Mouse (Mus musculus): ENCODE measurements around the gene Zfp982. TPM values are rescaled to one million over a fixed set of nuclear protein-coding genes. Genes with fewer than 3 reads are reported as not detected.
"Not testable (repeated sequence)": the region's sequence is repeated elsewhere in the genome, so short reads cannot be mapped to it uniquely, and the experiment has no call there.

The Zfp982 gene
- polyA plus RNA-seq, 1 experiment from 2014 or later: 11.7 TPM

GRCm38 (mm10) chr4:147520100-147520499 is 27.9 kb downstream of the Zfp982 start:
- H3K4me1 ChIP-seq (replicated peaks): no peaks in the 10 kb centered on the region
- peaks cover 5% of the 10 kb centered on the region; the same call in 1 of the 2 replicates for H3K36me3 ChIP-seq
- H3K27me3 ChIP-seq (replicated peaks): no peaks in the 10 kb centered on the region
- H3K27ac ChIP-seq (ENCODE audit: poor library complexity, severe bottlenecking): no peak overlapping the region
- H3K9ac ChIP-seq: no peak overlapping the region
- H3K9me3 ChIP-seq (replicated peaks): peaks cover 44% of the 10 kb centered on the region
- ATAC-seq (ENCODE audit: insufficient number of reproducible peaks, low FRiP score): peak; percentile 13; the same call in 1 of the 2 replicates
- no peak overlapping the region for H3K4me3 ChIP-seq
- no peak overlapping the region for H3K4me2 ChIP-seq

- Histone ChIP-seq H3K27ac (ENCODE audit: poor library complexity, severe bottlenecking) (no peak overlapping the region), H3K36me3 (0 out of 2 replicates have a peak, but pooled peaks cover 2% of the 10 kb centered on the region), H3K9me3 (replicated peaks) (peaks cover 43% of the 10 kb centered on the region), H3K27me3 (replicated peaks) (no peaks in the 10 kb centered on the region), H3K4me3 (no peak overlapping the region), H3K4me1 (replicated peaks) (no peaks in the 10 kb centered on the region), H3K4me2 (no peak overlapping the region), H3K9ac (no peak overlapping the region)
- ATAC-seq (ENCODE audit: insufficient number of reproducible peaks, low FRiP score): no peak
- WGBS: 78% methylated on average over 1 of the region's 1 CpGs
Measured at GRCm38 (mm10) chr4:147525125-147525524, 32.9 kb downstream of the Zfp982 start.

- Histone ChIP-seq H3K4me2 (no peak overlapping the region), H3K27me3 (replicated peaks) (no peaks in the 10 kb centered on the region), H3K9me3 (replicated peaks) (peaks cover 32% of the 10 kb centered on the region), H3K36me3 (peaks cover 9% of the 10 kb centered on the region; the same call in 1 of the 2 replicates), H3K4me3 (no peak overlapping the region), H3K9ac (no peak overlapping the region), H3K4me1 (replicated peaks) (no peaks in the 10 kb centered on the region), H3K27ac (ENCODE audit: poor library complexity, severe bottlenecking) (no peak overlapping the region)
- 72% methylated on average over 1 of the region's 1 CpGs for WGBS
- ATAC-seq (ENCODE audit: insufficient number of reproducible peaks, low FRiP score): no peak
Measured at GRCm38 (mm10) chr4:147530366-147530765, 38.1 kb downstream of the Zfp982 start.

GRCm38 (mm10) chr4:147535916-147536315 is 43.7 kb downstream of the Zfp982 start:
- not testable (repeated sequence) for H3K4me2 ChIP-seq; ATAC-seq (ENCODE audit: insufficient number of reproducible peaks, low FRiP score); H3K4me1 ChIP-seq (replicated peaks); H3K27ac ChIP-seq (ENCODE audit: poor library complexity, severe bottlenecking); H3K27me3 ChIP-seq (replicated peaks); H3K36me3 ChIP-seq; H3K9ac ChIP-seq; H3K4me3 ChIP-seq
- peaks cover 43% of the 10 kb centered on the region for H3K9me3 ChIP-seq (replicated peaks)

- WGBS: 75% methylated on average over 2 of the region's 2 CpGs
- H3K9me3 ChIP-seq (replicated peaks): peaks cover 37% of the 10 kb centered on the region
- H3K4me2 ChIP-seq: no peak overlapping the region
- no peak overlapping the region for H3K27ac ChIP-seq (ENCODE audit: poor library complexity, severe bottlenecking)
- no peak overlapping the region for H3K4me3 ChIP-seq
- no peaks in the 10 kb centered on the region for H3K4me1 ChIP-seq (replicated peaks)
- ATAC-seq (ENCODE audit: insufficient number of reproducible peaks, low FRiP score): no peak
- no peak overlapping the region for H3K9ac ChIP-seq
- no peaks in the 10 kb centered on the region for H3K27me3 ChIP-seq (replicated peaks)
- H3K36me3 ChIP-seq: no peaks in the 10 kb centered on the region
Measured at GRCm38 (mm10) chr4:147537702-147538101, 45.5 kb downstream of the Zfp982 start.

GRCm38 (mm10) chr4:147539918-147540317 is 47.7 kb downstream of the Zfp982 start, which contains the start of gene Gm16503:
TSS of gene Gm16503 (plus strand) at chr4:147540218.
- not testable (repeated sequence) for H3K9ac ChIP-seq; ATAC-seq (ENCODE audit: insufficient number of reproducible peaks, low FRiP score); H3K36me3 ChIP-seq; H3K27ac ChIP-seq (ENCODE audit: poor library complexity, severe bottlenecking); H3K4me2 ChIP-seq; H3K4me3 ChIP-seq; H3K4me1 ChIP-seq (replicated peaks); H3K27me3 ChIP-seq (replicated peaks)
- WGBS: 82% methylated on average over 3 of the region's 3 CpGs
- peaks cover 40% of the 10 kb centered on the region for H3K9me3 ChIP-seq (replicated peaks)

GRCm38 (mm10) chr4:147541105-147541504 is 48.9 kb downstream of the Zfp982 start:
- no peak for ATAC-seq (ENCODE audit: insufficient number of reproducible peaks, low FRiP score)
- H3K4me2 ChIP-seq: no peak overlapping the region
- H3K27ac ChIP-seq (ENCODE audit: poor library complexity, severe bottlenecking): no peak overlapping the region
- H3K4me3 ChIP-seq: no peak overlapping the region
- H3K4me1 ChIP-seq (replicated peaks): no peaks in the 10 kb centered on the region
- no peaks in the 10 kb centered on the region for H3K27me3 ChIP-seq (replicated peaks)
- no peak overlapping the region for H3K9ac ChIP-seq
- no peaks in the 10 kb centered on the region for H3K36me3 ChIP-seq
- H3K9me3 ChIP-seq (replicated peaks): peaks cover 32% of the 10 kb centered on the region

- WGBS: 63% methylated on average over 5 of the region's 5 CpGs
- not testable (repeated sequence) for H3K4me3 ChIP-seq; ATAC-seq (ENCODE audit: insufficient number of reproducible peaks, low FRiP score); H3K27ac ChIP-seq (ENCODE audit: poor library complexity, severe bottlenecking); H3K9ac ChIP-seq; H3K27me3 ChIP-seq (replicated peaks); H3K4me1 ChIP-seq (replicated peaks); H3K4me2 ChIP-seq; H3K36me3 ChIP-seq
- peaks cover 10% of the 10 kb centered on the region; the same call in 1 of the 2 replicates for H3K9me3 ChIP-seq (replicated peaks)
Measured at GRCm38 (mm10) chr4:147553071-147553470, 60.9 kb downstream of the Zfp982 start, which contains the start of gene Zfp985. TSS of gene Zfp985 (plus strand) at chr4:147553277.

- ATAC-seq (ENCODE audit: insufficient number of reproducible peaks, low FRiP score); H3K4me1 ChIP-seq (replicated peaks): not testable (repeated sequence)
Measured at GRCm38 (mm10) chr4:147554361-147554760, 62.1 kb downstream of the Zfp982 start.

GRCm38 (mm10) chr4:147556921-147557320 is 64.7 kb downstream of the Zfp982 start:
- H3K4me2 ChIP-seq; H3K4me1 ChIP-seq (replicated peaks); H3K9ac ChIP-seq; H3K27me3 ChIP-seq (replicated peaks); H3K4me3 ChIP-seq; ATAC-seq (ENCODE audit: insufficient number of reproducible peaks, low FRiP score); H3K27ac ChIP-seq (ENCODE audit: poor library complexity, severe bottlenecking); H3K36me3 ChIP-seq: not testable (repeated sequence)
- H3K9me3 ChIP-seq (replicated peaks): peaks cover 11% of the 10 kb centered on the region; the same call in 1 of the 2 replicates
- 38% methylated on average over 1 of the region's 1 CpGs for WGBS

More at GRCm38 (mm10) chr4:147554361-147554760, 62.1 kb downstream of the Zfp982 start:
- H3K36me3 ChIP-seq; H3K9ac ChIP-seq; H3K4me3 ChIP-seq; H3K27me3 ChIP-seq (replicated peaks); H3K27ac ChIP-seq (ENCODE audit: poor library complexity, severe bottlenecking); H3K4me2 ChIP-seq: not testable (repeated sequence)
- 66% methylated on average over 2 of the region's 2 CpGs for WGBS
- peaks cover 10% of the 10 kb centered on the region; the same call in 1 of the 2 replicates for H3K9me3 ChIP-seq (replicated peaks)

- not testable (repeated sequence) for H3K27ac ChIP-seq (ENCODE audit: poor library complexity, severe bottlenecking); ATAC-seq (ENCODE audit: insufficient number of reproducible peaks, low FRiP score); H3K27me3 ChIP-seq (replicated peaks); H3K9me3 ChIP-seq (replicated peaks); H3K4me3 ChIP-seq; H3K4me1 ChIP-seq (replicated peaks); H3K9ac ChIP-seq; H3K36me3 ChIP-seq; H3K4me2 ChIP-seq
Measured at GRCm38 (mm10) chr4:147558011-147558410, 65.8 kb downstream of the Zfp982 start.

- not testable (repeated sequence) for H3K36me3 ChIP-seq; H3K4me1 ChIP-seq (replicated peaks); H3K9me3 ChIP-seq (replicated peaks); H3K27me3 ChIP-seq (replicated peaks); H3K9ac ChIP-seq; H3K27ac ChIP-seq (ENCODE audit: poor library complexity, severe bottlenecking); H3K4me2 ChIP-seq; H3K4me3 ChIP-seq; ATAC-seq (ENCODE audit: insufficient number of reproducible peaks, low FRiP score)
- 25% methylated on average over 1 of the region's 1 CpGs for WGBS
Measured at GRCm38 (mm10) chr4:147559096-147559495, 66.9 kb downstream of the Zfp982 start.
